Mouse (Mus musculus): ENCODE measurements around the gene Olfr1358. TPM values are rescaled to one million over a fixed set of nuclear protein-coding genes. Genes with fewer than 3 reads are reported as not detected.

Olfr1358 gene
- total and polyA plus RNA-seq, 2 experiments from 2014 or later, result not detected

DNA sequence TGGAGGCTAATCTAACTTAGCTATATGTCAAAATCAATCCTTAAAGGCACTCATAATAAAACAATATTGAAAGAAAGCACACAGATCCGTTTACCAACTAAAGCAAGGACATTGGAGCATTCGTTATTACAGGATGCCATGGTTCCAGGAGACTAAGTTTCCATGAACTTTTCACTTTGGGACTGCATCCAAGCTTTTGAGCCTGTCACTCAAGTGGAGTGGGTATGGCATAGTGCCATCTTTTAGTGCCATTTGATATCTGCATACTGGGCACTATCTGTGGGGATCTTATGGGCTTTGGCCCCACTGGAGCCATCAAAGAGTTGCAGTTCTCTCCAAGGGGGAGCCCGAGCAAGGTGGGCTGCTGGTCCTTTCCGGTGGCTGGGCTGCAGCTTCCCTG, 8.3 kb downstream of the Olfr1358 start:
- Histone ChIP-seq H3K4me2 (ENCODE audit: low read depth, low read length) (no peak overlapping the region), H3K27ac (ENCODE audit: low read depth) (no peak overlapping the region), H3K27me3 (ENCODE audit: control insufficient read depth, insufficient read depth, low read length) (no peaks in the 10 kb centered on the region), H3K4me1 (ENCODE audit: control insufficient read depth, insufficient read depth) (no peaks in the 10 kb centered on the region), H3K9me3 (replicated peaks; ENCODE audit: control insufficient read depth, low read length) (no peaks in the 10 kb centered on the region), H3K4me3 (ENCODE audit: low read depth, low read length) (no peak overlapping the region), H3K36me3 (replicated peaks; ENCODE audit: control insufficient read depth, insufficient read depth, low read length) (no peaks in the 10 kb centered on the region), H3K9ac (replicated peaks; ENCODE audit: low read depth, low read length) (no peak overlapping the region)
- TF ChIP-seq CTCF (IDR thresholded peaks at IDR 0.05; ENCODE audit: low read depth) (no peak), EP300 (IDR thresholded peaks at IDR 0.05; ENCODE audit: low read depth) (no peak)
- no peak for DNase-seq (ENCODE audit: low spot score)
- no peak for ATAC-seq (ENCODE audit: insufficient read depth, low read depth)
- 36% methylated on average over 4 of the region's 4 CpGs for WGBS

DNA sequence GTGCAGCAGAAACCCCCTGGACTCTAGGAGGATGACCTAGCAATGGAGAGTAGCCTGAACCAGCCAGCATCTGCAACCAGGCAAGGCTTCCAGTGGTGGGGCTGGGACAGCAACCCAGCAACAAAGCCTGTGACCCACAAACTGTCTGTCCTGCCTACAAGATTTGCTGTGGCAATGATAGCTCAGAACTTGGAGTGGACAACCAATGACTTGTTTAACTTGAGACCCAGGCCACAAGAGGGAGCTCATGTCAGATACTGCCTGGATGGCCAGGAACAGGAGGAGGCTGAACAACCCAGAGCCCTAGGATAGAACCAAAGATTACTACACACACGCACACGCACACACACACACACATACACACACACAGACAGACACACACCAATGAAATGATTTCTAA, 23.7 kb downstream of the Olfr1358 start:
- TF ChIP-seq CTCF (IDR thresholded peaks at IDR 0.05; ENCODE audit: low read depth) (peak; percentile 57), EP300 (IDR thresholded peaks at IDR 0.05; ENCODE audit: low read depth) (no peak)
- Histone ChIP-seq H3K4me1 (ENCODE audit: control insufficient read depth, insufficient read depth) (no peaks in the 10 kb centered on the region), H3K27me3 (ENCODE audit: control insufficient read depth, insufficient read depth, low read length) (no peaks in the 10 kb centered on the region), H3K4me3 (ENCODE audit: low read depth, low read length) (no peak overlapping the region), H3K27ac (ENCODE audit: low read depth) (no peak overlapping the region), H3K36me3 (replicated peaks; ENCODE audit: control insufficient read depth, insufficient read depth, low read length) (no peaks in the 10 kb centered on the region), H3K9me3 (replicated peaks; ENCODE audit: control insufficient read depth, low read length) (no peaks in the 10 kb centered on the region), H3K4me2 (ENCODE audit: low read depth, low read length) (no peak overlapping the region), H3K9ac (replicated peaks; ENCODE audit: low read depth, low read length) (no peak overlapping the region)
- 65% methylated on average over 2 of the region's 2 CpGs for WGBS
- no peak for ATAC-seq (ENCODE audit: insufficient read depth, low read depth)
- peak; percentile 23 for DNase-seq (ENCODE audit: low spot score)

DNA sequence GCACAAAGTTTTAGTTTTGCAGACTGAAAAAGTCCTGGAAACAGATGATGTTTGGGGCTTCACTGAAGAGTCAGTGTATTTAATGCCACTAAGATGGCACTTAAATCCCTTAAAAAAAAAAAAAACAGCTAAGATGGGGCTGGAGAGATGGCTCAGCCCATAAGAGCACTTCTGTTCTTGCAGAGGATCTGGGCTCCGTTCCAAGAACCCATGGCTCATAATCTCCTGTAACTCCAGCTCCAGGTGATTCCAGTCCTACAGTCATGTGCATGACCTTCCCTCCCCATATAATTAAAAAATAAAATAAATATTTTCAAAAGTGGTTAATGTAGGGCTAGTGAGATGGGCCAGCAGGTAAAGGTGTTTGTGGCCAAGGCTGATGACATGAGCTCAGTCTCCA, 47.8 kb downstream of the Olfr1358 start:
- H3K4me1 ChIP-seq (ENCODE audit: control insufficient read depth, insufficient read depth), result no peaks in the 10 kb centered on the region
- TF ChIP-seq CTCF (IDR thresholded peaks at IDR 0.05; ENCODE audit: low read depth) (no peak), EP300 (IDR thresholded peaks at IDR 0.05; ENCODE audit: low read depth) (no peak)
- no peak overlapping the region for H3K27ac ChIP-seq (ENCODE audit: low read depth)
- no peak overlapping the region for H3K4me3 ChIP-seq (ENCODE audit: low read depth, low read length)
- DNase-seq (ENCODE audit: low spot score) (no peak), ATAC-seq (ENCODE audit: insufficient read depth, low read depth) (no peak)
- no peaks in the 10 kb centered on the region for H3K9me3 ChIP-seq (replicated peaks; ENCODE audit: control insufficient read depth, low read length)
- H3K9ac ChIP-seq (replicated peaks; ENCODE audit: low read depth, low read length), result no peak overlapping the region
- 64% methylated on average over 1 of the region's 1 CpGs for WGBS
- no peaks in the 10 kb centered on the region for H3K36me3 ChIP-seq (replicated peaks; ENCODE audit: control insufficient read depth, insufficient read depth, low read length)
- H3K27me3 ChIP-seq (ENCODE audit: control insufficient read depth, insufficient read depth, low read length), result no peaks in the 10 kb centered on the region
- no peak overlapping the region for H3K4me2 ChIP-seq (ENCODE audit: low read depth, low read length)

DNA sequence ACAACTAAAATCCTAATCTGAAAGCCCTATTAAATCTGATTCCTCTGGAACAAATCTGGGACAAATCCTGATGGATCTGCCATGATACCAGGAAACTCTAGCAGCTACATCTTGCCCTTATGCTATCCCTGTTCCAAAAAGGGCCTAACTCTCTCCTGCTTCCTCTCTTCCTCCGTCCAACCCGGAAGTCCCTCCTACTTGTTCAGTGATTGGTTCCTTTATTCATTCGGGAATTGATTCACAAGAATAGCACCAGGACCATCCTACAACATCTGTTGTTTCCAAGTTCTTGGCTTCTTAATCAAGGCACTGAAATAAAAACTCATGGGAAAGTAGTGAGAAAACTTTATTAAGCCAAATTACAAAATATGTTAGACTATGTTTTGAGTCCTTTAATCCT, 52.0 kb downstream of the Olfr1358 start:
- H3K27me3 ChIP-seq (ENCODE audit: control insufficient read depth, insufficient read depth, low read length), result no peaks in the 10 kb centered on the region
- 60% methylated on average over 3 of the region's 3 CpGs for WGBS
- ATAC-seq (ENCODE audit: insufficient read depth, low read depth) (no peak), DNase-seq (ENCODE audit: low spot score) (no peak)
- no peaks in the 10 kb centered on the region for H3K36me3 ChIP-seq (replicated peaks; ENCODE audit: control insufficient read depth, insufficient read depth, low read length)
- H3K4me1 ChIP-seq (ENCODE audit: control insufficient read depth, insufficient read depth), result no peaks in the 10 kb centered on the region
- H3K9me3 ChIP-seq (replicated peaks; ENCODE audit: control insufficient read depth, low read length), result no peaks in the 10 kb centered on the region
- TF ChIP-seq EP300 (IDR thresholded peaks at IDR 0.05; ENCODE audit: low read depth) (no peak), CTCF (IDR thresholded peaks at IDR 0.05; ENCODE audit: low read depth) (no peak)
- H3K4me2 ChIP-seq (ENCODE audit: low read depth, low read length), result no peak overlapping the region
- H3K4me3 ChIP-seq (ENCODE audit: low read depth, low read length), result no peak overlapping the region
- H3K9ac ChIP-seq (replicated peaks; ENCODE audit: low read depth, low read length), result no peak overlapping the region
- no peak overlapping the region for H3K27ac ChIP-seq (ENCODE audit: low read depth)

DNA sequence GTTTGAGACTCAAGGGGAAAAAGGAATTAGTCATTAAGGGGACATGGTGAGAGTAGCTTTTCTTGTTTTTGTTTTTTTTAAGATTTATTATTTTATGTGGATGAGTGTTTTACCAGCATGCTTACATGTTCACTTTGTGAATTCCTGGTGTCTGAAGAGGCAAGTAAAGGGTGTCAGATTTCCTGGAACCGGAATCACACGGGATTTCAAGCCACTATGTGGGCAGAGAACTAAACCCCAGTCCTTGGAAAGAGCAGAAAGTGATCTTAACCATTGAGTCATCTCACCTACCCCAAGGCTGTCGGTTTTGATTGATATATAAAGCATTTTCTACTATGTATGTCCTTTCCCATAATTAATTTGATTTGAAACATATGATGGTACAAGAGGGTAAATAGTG, 52.5 kb downstream of the Olfr1358 start:
- DNase-seq (ENCODE audit: low spot score), result no peak
- no peaks in the 10 kb centered on the region for H3K36me3 ChIP-seq (replicated peaks; ENCODE audit: control insufficient read depth, insufficient read depth, low read length)
- H3K27ac ChIP-seq (ENCODE audit: low read depth), result no peak overlapping the region
- no peak for ATAC-seq (ENCODE audit: insufficient read depth, low read depth)
- H3K4me3 ChIP-seq (ENCODE audit: low read depth, low read length), result no peak overlapping the region
- no peak overlapping the region for H3K4me2 ChIP-seq (ENCODE audit: low read depth, low read length)
- no peaks in the 10 kb centered on the region for H3K27me3 ChIP-seq (ENCODE audit: control insufficient read depth, insufficient read depth, low read length)
- H3K9me3 ChIP-seq (replicated peaks; ENCODE audit: control insufficient read depth, low read length), result no peaks in the 10 kb centered on the region
- H3K4me1 ChIP-seq (ENCODE audit: control insufficient read depth, insufficient read depth), result no peaks in the 10 kb centered on the region
- 47% methylated on average over 3 of the region's 3 CpGs for WGBS
- TF ChIP-seq CTCF (IDR thresholded peaks at IDR 0.05; ENCODE audit: low read depth), result no peak
- no peak overlapping the region for H3K9ac ChIP-seq (replicated peaks; ENCODE audit: low read depth, low read length)

Small RNA genes within 50 kb of the gene (microRNA-seq; reads per million reads assigned to microRNA genes)
- gene Gm27541, result not detected

Other genes starting within 250 kb of the Olfr1358 start
- gene Agpat3, start 164.9 kb upstream of the Olfr1358 start, total RNA-seq (2014; rRNA removed; ENCODE audit: low replicate concordance), result 151 and 164 TPM in 2 replicates
- 173 and 182 TPM in 2 replicates for gene Agpat3, start 164.9 kb upstream of the Olfr1358 start, polyA plus RNA-seq (2015; fragmentation: Nextera tagmentation; extraction: Ambion mirVana)
- gene Rrp1, start 104.4 kb upstream of the Olfr1358 start, total RNA-seq (2014; rRNA removed; ENCODE audit: low replicate concordance), result 86.6 and 119 TPM in 2 replicates
- 169 and 177 TPM in 2 replicates for gene Rrp1, start 104.4 kb upstream of the Olfr1358 start, polyA plus RNA-seq (2015; fragmentation: Nextera tagmentation; extraction: Ambion mirVana)
- 21.8 and 99.5 TPM in 2 replicates for gene Cstb, start 91.8 kb upstream of the Olfr1358 start, total RNA-seq (2014; rRNA removed; ENCODE audit: low replicate concordance)
- gene Cstb, start 91.8 kb upstream of the Olfr1358 start, polyA plus RNA-seq (2015; fragmentation: Nextera tagmentation; extraction: Ambion mirVana), result 149 and 153 TPM in 2 replicates
- gene Pdxk, start 52.5 kb upstream of the Olfr1358 start, total RNA-seq (2014; rRNA removed; ENCODE audit: low replicate concordance), result 3.7 and 4.5 TPM in 2 replicates
- gene Pdxk, start 52.5 kb upstream of the Olfr1358 start, polyA plus RNA-seq (2015; fragmentation: Nextera tagmentation; extraction: Ambion mirVana), result 3.8 and 4.6 TPM in 2 replicates
- gene Ilvbl, start 56.9 kb downstream of the Olfr1358 start, total RNA-seq (2014; rRNA removed; ENCODE audit: low replicate concordance), result 58.4 and 62.1 TPM in 2 replicates
- 72.2 and 73.7 TPM in 2 replicates for gene Ilvbl, start 56.9 kb downstream of the Olfr1358 start, polyA plus RNA-seq (2015; fragmentation: Nextera tagmentation; extraction: Ambion mirVana)
- gene Syde1, start 74.5 kb downstream of the Olfr1358 start, total RNA-seq (2014; rRNA removed; ENCODE audit: low replicate concordance), result 25.3 and 27.9 TPM in 2 replicates
- 7.5 and 8.5 TPM in 2 replicates for gene Syde1, start 74.5 kb downstream of the Olfr1358 start, polyA plus RNA-seq (2015; fragmentation: Nextera tagmentation; extraction: Ambion mirVana)
- gene Olfr1357, start 100.6 kb downstream of the Olfr1358 start, total RNA-seq (2014; rRNA removed; ENCODE audit: low replicate concordance), result not detected in 2 replicates
- gene Olfr1357, start 100.6 kb downstream of the Olfr1358 start, polyA plus RNA-seq (2015; fragmentation: Nextera tagmentation; extraction: Ambion mirVana), result not detected in 2 replicates
- not detected in 2 replicates for gene Casp14, start 200.9 kb downstream of the Olfr1358 start, total RNA-seq (2014; rRNA removed; ENCODE audit: low replicate concordance)
- gene Casp14, start 200.9 kb downstream of the Olfr1358 start, polyA plus RNA-seq (2015; fragmentation: Nextera tagmentation; extraction: Ambion mirVana), result not detected in 2 replicates
- gene Ccdc105, start 235.6 kb downstream of the Olfr1358 start, total RNA-seq (2014; rRNA removed; ENCODE audit: low replicate concordance), result not detected in 2 replicates
- gene Ccdc105, start 235.6 kb downstream of the Olfr1358 start, polyA plus RNA-seq (2015; fragmentation: Nextera tagmentation; extraction: Ambion mirVana), result not detected in 2 replicates